Mouse (Mus musculus) cortical plate, adult 2 months (tissue): ENCODE measurements around the gene Spns3.
"Not testable (repeated sequence)": the region's sequence is repeated elsewhere in the genome, so short reads cannot be mapped to it uniquely, and the experiment has no call there.

Experiments
- CTCF ChIP-seq: fragments of 200-500 bp; IDR thresholded peaks from 2 replicates; pipeline ENCODE4 v1.5.1; 2011; ENCODE audit warnings: mild to moderate bottlenecking, control low read depth, low read length; ENCODE audit not compliant: insufficient read depth; ENCODE audit errors: extremely low read depth
- POLR2A ChIP-seq: fragments of 200-500 bp; IDR thresholded peaks from 2 replicates; pipeline ENCODE4 v1.6.1; 2011; ENCODE audit warnings: mild to moderate bottlenecking, low read length, control low read depth; ENCODE audit not compliant: insufficient read depth; ENCODE audit errors: extremely low read depth

DNA sequence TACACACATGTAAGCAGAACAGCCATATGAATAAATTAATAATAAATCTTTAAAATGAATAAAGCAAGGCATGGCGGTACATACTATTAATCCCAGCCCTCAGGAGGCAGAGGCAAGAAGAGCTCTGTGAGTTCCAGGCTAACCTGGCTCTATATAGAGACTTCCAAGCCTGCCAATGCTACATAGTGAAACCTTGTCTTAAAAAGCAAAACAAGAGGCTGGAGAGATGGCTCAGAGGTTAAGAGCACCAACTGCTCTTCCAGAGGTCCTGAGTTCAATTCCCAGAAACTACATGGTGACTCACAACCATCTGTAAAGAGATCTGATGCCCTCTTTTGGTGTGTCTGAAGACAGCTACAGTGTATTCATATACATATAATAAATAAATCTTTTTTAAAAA lies 6.6 kb downstream of the Spns3 start:
- TF ChIP-seq POLR2A, CTCF: not testable (repeated sequence)
